Mouse (Mus musculus): ENCODE measurements at regions not wholly inside any gene's neighbourhood (a gene's known extent, or its start where the extent isn't known, plus 50 kb on each side); places are given as distances from the start of the nearest gene placed in this dataset.
"Not testable (repeated sequence)": the region's sequence is repeated elsewhere in the genome, so short reads cannot be mapped to it uniquely, and the experiment has no call there.

- WGBS: 79% methylated on average over 3 of the region's 3 CpGs
- H3K4me3 ChIP-seq (ENCODE audit: low read depth, low read length): no peak overlapping the region
- no peaks in the 10 kb centered on the region for H3K4me1 ChIP-seq (ENCODE audit: control insufficient read depth, insufficient read depth, low read length)
- no peaks in the 10 kb centered on the region for H3K27me3 ChIP-seq (ENCODE audit: control insufficient read depth, insufficient read depth, low read length)
- no peak overlapping the region for H3K27ac ChIP-seq (replicated peaks; ENCODE audit: low read depth, low read length)
- H3K9me3 ChIP-seq (replicated peaks; ENCODE audit: control insufficient read depth, low read length): no peaks in the 10 kb centered on the region
- H3K9ac ChIP-seq (replicated peaks; ENCODE audit: low read length): no peak overlapping the region
- no peak for ATAC-seq (replicated peaks; ENCODE audit: insufficient number of reproducible peaks, low FRiP score, low TSS enrichment, low read depth)
- H3K36me3 ChIP-seq (replicated peaks; ENCODE audit: control insufficient read depth, insufficient read depth, low read depth, low read length): no peaks in the 10 kb centered on the region
- no peak for DNase-seq (ENCODE audit: low spot score)
- no peak overlapping the region for H3K4me2 ChIP-seq (ENCODE audit: low read depth, low read length)
Measured at GRCm38 (mm10) chr12:46284519-46284918, 534.2 kb downstream of the Nova1 start.

DNA sequence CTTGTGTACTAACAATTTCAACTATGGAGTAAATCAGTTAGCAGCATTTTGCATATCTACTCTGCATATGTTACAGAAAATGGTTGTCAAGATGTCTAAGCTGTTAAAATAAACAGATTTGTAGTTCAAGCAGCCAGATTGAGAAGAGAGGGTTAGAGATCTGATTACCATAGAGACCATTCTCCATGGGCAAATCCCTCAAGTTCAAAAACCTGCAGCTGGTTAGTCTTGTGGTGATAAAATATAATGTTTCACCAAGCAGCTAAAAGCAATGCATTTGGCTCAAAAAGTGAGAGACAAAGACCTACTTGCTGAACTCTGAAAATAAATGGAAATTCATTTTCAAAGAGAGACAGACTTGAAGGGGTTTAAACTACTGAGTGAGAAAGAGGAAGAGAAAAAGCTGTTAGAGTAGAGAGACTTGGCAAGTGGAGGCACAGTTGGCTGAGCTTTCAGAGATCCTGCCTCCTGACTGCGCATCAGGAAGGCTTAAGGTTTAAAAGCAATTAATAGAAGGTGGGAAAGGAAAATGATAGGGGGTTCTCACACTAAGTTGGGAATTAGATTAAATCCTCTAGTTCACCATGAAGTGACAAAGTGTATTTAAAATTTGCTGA, 570.2 kb downstream of the Nova1 start:
- 80% methylated on average over 1 of the region's 1 CpGs for WGBS

DNA sequence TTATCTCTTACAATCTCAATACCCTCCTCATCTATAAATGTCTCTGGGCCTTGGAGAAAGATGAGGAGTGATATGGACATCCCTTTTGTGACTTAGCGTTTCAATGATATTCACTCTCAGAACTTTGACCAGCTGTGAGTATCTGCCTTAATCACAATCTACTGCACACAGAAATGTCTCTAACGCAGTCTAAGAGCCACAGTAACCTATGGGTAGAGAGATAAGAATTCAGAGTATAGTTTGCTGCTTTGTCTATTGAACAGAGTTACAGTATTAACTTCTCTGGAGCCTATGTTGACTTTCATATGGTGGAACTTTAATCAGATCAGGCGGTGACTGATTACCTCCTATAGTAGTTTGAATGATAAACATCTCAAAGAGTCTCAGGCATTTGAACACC, 573.8 kb downstream of the Nova1 start:
- 88% methylated on average over 3 of the region's 3 CpGs for WGBS
- ATAC-seq (replicated peaks; ENCODE audit: insufficient number of reproducible peaks, low FRiP score, low TSS enrichment, low read depth) (no peak), DNase-seq (ENCODE audit: low spot score) (no peak)
- Histone ChIP-seq H3K9ac (replicated peaks; ENCODE audit: low read length) (no peak overlapping the region), H3K27ac (replicated peaks; ENCODE audit: low read depth, low read length) (no peak overlapping the region), H3K4me2 (ENCODE audit: low read depth, low read length) (no peak overlapping the region), H3K27me3 (ENCODE audit: control insufficient read depth, insufficient read depth, low read length) (no peaks in the 10 kb centered on the region), H3K36me3 (replicated peaks; ENCODE audit: control insufficient read depth, insufficient read depth, low read depth, low read length) (no peaks in the 10 kb centered on the region), H3K4me3 (ENCODE audit: low read depth, low read length) (no peak overlapping the region), H3K4me1 (ENCODE audit: control insufficient read depth, insufficient read depth, low read length) (no peaks in the 10 kb centered on the region), H3K9me3 (replicated peaks; ENCODE audit: control insufficient read depth, low read length) (no peaks in the 10 kb centered on the region)

More for the DNA sequence above, 570.2 kb downstream of the Nova1 start:
- no peak for ATAC-seq (replicated peaks; ENCODE audit: insufficient number of reproducible peaks, low FRiP score, low TSS enrichment, low read depth)
- H3K4me1 ChIP-seq (ENCODE audit: control insufficient read depth, insufficient read depth, low read length): no peaks in the 10 kb centered on the region
- no peak overlapping the region for H3K9ac ChIP-seq (replicated peaks; ENCODE audit: low read length)
- H3K36me3 ChIP-seq (replicated peaks; ENCODE audit: control insufficient read depth, insufficient read depth, low read depth, low read length): no peaks in the 10 kb centered on the region
- H3K4me3 ChIP-seq (ENCODE audit: low read depth, low read length): no peak overlapping the region
- H3K27ac ChIP-seq (replicated peaks; ENCODE audit: low read depth, low read length): no peak overlapping the region
- no peaks in the 10 kb centered on the region for H3K27me3 ChIP-seq (ENCODE audit: control insufficient read depth, insufficient read depth, low read length)
- H3K9me3 ChIP-seq (replicated peaks; ENCODE audit: control insufficient read depth, low read length): no peaks in the 10 kb centered on the region
- peak; percentile 17 for DNase-seq (ENCODE audit: low spot score)
- H3K4me2 ChIP-seq (ENCODE audit: low read depth, low read length): no peak overlapping the region

DNA sequence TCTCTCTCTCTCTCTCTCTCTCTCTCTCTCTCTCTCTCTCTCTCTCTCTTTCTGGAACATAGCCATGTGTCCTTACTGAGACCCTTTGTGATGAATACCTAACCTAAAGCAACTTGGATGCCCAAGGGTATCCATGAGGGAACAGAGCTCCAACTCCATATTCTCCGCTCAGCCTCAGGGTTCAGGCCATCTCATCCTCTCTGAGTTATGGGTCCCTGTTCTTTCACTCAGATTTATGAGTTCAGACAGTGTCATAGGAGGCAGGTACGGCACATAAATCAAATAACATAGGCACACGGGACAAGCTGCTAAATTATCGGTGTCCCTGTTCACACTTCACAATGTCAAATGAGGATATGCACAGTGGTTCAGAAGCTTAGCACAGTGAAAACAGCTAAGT, 586.4 kb downstream of the Nova1 start:
- no peak overlapping the region for H3K9ac ChIP-seq (replicated peaks; ENCODE audit: low read length)
- H3K4me2 ChIP-seq (ENCODE audit: low read depth, low read length): no peak overlapping the region
- no peak overlapping the region for H3K27ac ChIP-seq (replicated peaks; ENCODE audit: low read depth, low read length)
- no peak for ATAC-seq (replicated peaks; ENCODE audit: insufficient number of reproducible peaks, low FRiP score, low TSS enrichment, low read depth)
- H3K4me1 ChIP-seq (ENCODE audit: control insufficient read depth, insufficient read depth, low read length): no peaks in the 10 kb centered on the region
- H3K4me3 ChIP-seq (ENCODE audit: low read depth, low read length): no peak overlapping the region
- no peaks in the 10 kb centered on the region for H3K36me3 ChIP-seq (replicated peaks; ENCODE audit: control insufficient read depth, insufficient read depth, low read depth, low read length)
- no peak for DNase-seq (ENCODE audit: low spot score)
- WGBS: 93% methylated on average over 4 of the region's 4 CpGs
- H3K9me3 ChIP-seq (replicated peaks; ENCODE audit: control insufficient read depth, low read length): no peaks in the 10 kb centered on the region
- H3K27me3 ChIP-seq (ENCODE audit: control insufficient read depth, insufficient read depth, low read length): no peaks in the 10 kb centered on the region

DNA sequence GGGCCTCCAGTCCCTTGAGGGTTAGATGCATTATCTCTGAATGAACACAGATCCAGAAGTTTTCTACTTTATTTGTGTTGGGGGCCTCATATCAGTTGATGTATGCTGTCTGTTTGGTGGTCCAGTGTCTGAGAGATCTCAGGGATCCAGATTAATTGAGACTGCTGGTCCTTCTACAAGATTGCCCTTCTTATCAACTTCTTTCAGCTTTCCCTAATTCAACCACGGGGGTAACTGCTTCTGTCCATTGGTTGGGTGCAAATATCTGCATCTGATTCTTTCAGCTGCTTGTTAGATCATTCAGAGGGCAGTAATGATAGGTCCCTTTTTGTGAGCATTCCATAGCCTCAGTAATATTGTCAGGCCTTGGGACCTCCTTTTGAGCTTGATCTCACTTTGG, 603.4 kb downstream of the Nova1 start:
- not testable (repeated sequence) for H3K27ac ChIP-seq (replicated peaks; ENCODE audit: low read depth, low read length); H3K4me2 ChIP-seq (ENCODE audit: low read depth, low read length); H3K4me1 ChIP-seq (ENCODE audit: control insufficient read depth, insufficient read depth, low read length); H3K4me3 ChIP-seq (ENCODE audit: low read depth, low read length); DNase-seq (ENCODE audit: low spot score); H3K9me3 ChIP-seq (replicated peaks; ENCODE audit: control insufficient read depth, low read length); ATAC-seq (replicated peaks; ENCODE audit: insufficient number of reproducible peaks, low FRiP score, low TSS enrichment, low read depth); H3K27me3 ChIP-seq (ENCODE audit: control insufficient read depth, insufficient read depth, low read length); H3K36me3 ChIP-seq (replicated peaks; ENCODE audit: control insufficient read depth, insufficient read depth, low read depth, low read length); H3K9ac ChIP-seq (replicated peaks; ENCODE audit: low read length)
- WGBS: 50% methylated on average over 1 of the region's 1 CpGs

GRCm38 (mm10) chr12:46199076-46199475, 619.7 kb downstream of the Nova1 start:
- H3K4me2 ChIP-seq (ENCODE audit: low read depth, low read length): no peak overlapping the region
- ATAC-seq (replicated peaks; ENCODE audit: insufficient number of reproducible peaks, low FRiP score, low TSS enrichment, low read depth) (no peak), DNase-seq (ENCODE audit: low spot score) (no peak)
- no peaks in the 10 kb centered on the region for H3K36me3 ChIP-seq (replicated peaks; ENCODE audit: control insufficient read depth, insufficient read depth, low read depth, low read length)
- no peak overlapping the region for H3K4me3 ChIP-seq (ENCODE audit: low read depth, low read length)
- no peaks in the 10 kb centered on the region for H3K27me3 ChIP-seq (ENCODE audit: control insufficient read depth, insufficient read depth, low read length)
- H3K27ac ChIP-seq (replicated peaks; ENCODE audit: low read depth, low read length): no peak overlapping the region
- H3K9ac ChIP-seq (replicated peaks; ENCODE audit: low read length): no peak overlapping the region
- H3K9me3 ChIP-seq (replicated peaks; ENCODE audit: control insufficient read depth, low read length): no peaks in the 10 kb centered on the region
- H3K4me1 ChIP-seq (ENCODE audit: control insufficient read depth, insufficient read depth, low read length): no peaks in the 10 kb centered on the region

DNA sequence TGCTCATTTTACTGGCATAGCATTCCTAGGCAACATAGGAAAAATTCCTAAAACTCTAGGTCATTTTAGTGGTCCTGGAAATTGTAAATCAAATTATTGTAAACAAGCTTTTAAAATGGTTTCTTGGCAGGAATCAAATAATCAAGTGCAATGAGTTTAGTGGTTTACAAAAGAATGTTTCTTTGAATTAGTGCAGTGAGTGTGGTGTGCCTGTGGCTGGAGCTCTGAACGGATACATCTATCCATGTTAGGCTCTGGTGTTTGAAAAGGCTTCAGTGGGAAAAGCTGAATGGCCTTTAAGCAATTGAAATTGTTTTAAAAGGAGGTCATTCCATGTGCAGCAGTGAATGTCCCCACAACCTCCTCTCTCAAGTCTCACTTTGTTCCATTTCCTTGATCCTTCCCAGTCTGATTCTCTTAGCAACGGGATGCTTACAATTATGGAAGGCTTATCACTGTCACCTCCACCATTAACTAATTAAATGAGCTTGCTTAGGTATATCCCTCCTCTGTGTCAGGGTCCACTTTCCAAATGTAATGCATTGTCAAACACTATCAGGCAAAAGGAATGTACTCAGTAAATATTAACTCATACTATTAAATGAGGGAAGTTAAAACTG, 621.1 kb downstream of the Nova1 start:
- H3K4me2 ChIP-seq (ENCODE audit: low read depth, low read length): no peak overlapping the region
- no peak overlapping the region for H3K9ac ChIP-seq (replicated peaks; ENCODE audit: low read length)
- H3K27me3 ChIP-seq (ENCODE audit: control insufficient read depth, insufficient read depth, low read length): no peaks in the 10 kb centered on the region
- H3K4me1 ChIP-seq (ENCODE audit: control insufficient read depth, insufficient read depth, low read length): no peaks in the 10 kb centered on the region
- H3K36me3 ChIP-seq (replicated peaks; ENCODE audit: control insufficient read depth, insufficient read depth, low read depth, low read length): no peaks in the 10 kb centered on the region
- DNase-seq (ENCODE audit: low spot score) (no peak), ATAC-seq (replicated peaks; ENCODE audit: insufficient number of reproducible peaks, low FRiP score, low TSS enrichment, low read depth) (no peak)
- H3K4me3 ChIP-seq (ENCODE audit: low read depth, low read length): no peak overlapping the region
- 59% methylated on average over 2 of the region's 2 CpGs for WGBS
- no peaks in the 10 kb centered on the region for H3K9me3 ChIP-seq (replicated peaks; ENCODE audit: control insufficient read depth, low read length)
- H3K27ac ChIP-seq (replicated peaks; ENCODE audit: low read depth, low read length): no peak overlapping the region

- no peaks in the 10 kb centered on the region for H3K36me3 ChIP-seq (replicated peaks; ENCODE audit: control insufficient read depth, insufficient read depth, low read depth, low read length)
- no peak overlapping the region for H3K4me3 ChIP-seq (ENCODE audit: low read depth, low read length)
- H3K4me2 ChIP-seq (ENCODE audit: low read depth, low read length): no peak overlapping the region
- H3K27ac ChIP-seq (replicated peaks; ENCODE audit: low read depth, low read length): no peak overlapping the region
- H3K9ac ChIP-seq (replicated peaks; ENCODE audit: low read length): no peak overlapping the region
- 92% methylated on average over 1 of the region's 1 CpGs for WGBS
- no peaks in the 10 kb centered on the region for H3K27me3 ChIP-seq (ENCODE audit: control insufficient read depth, insufficient read depth, low read length)
- ATAC-seq (replicated peaks; ENCODE audit: insufficient number of reproducible peaks, low FRiP score, low TSS enrichment, low read depth) (no peak), DNase-seq (ENCODE audit: low spot score) (no peak)
- no peaks in the 10 kb centered on the region for H3K9me3 ChIP-seq (replicated peaks; ENCODE audit: control insufficient read depth, low read length)
- no peaks in the 10 kb centered on the region for H3K4me1 ChIP-seq (ENCODE audit: control insufficient read depth, insufficient read depth, low read length)
Measured at GRCm38 (mm10) chr12:46194173-46194572, 624.6 kb downstream of the Nova1 start.

All from embryonic facial prominence, embryonic 11.5 days (tissue).